Mouse (Mus musculus) liver, adult 2 months (tissue): ENCODE measurements around the gene Cacna1c. TPM values are rescaled to one million over a fixed set of nuclear protein-coding genes. Genes with fewer than 3 reads are reported as not detected.

Source experiments
- DNase-seq: peaks from one replicate; pipeline ENCODE4 v3.0.0-alpha.2; 2011; ENCODE audit warnings: low read depth, low spot score; ENCODE audit errors: extremely low read depth
- H3K27ac ChIP-seq: fragments of 200-500 bp; replicated peaks from 2 replicates; pipeline ENCODE4 v1.5.1; 2012; ENCODE audit warnings: low read depth, mild to moderate bottlenecking, control low read depth, inconsistent platforms, low read length; ENCODE audit not compliant: insufficient read depth
- H3K27me3 ChIP-seq: fragments of 200-500 bp; 2 replicates; pipeline ENCODE4 v1.6.1; 2012; ENCODE audit warnings: mild to moderate bottlenecking, moderate library complexity, low read length, inconsistent platforms; ENCODE audit not compliant: control insufficient read depth, insufficient read depth
- H3K36me3 ChIP-seq: fragments of 200-500 bp; 2 replicates; pipeline ENCODE4 v1.6.1; 2012; ENCODE audit warnings: low read length, inconsistent platforms; ENCODE audit not compliant: control insufficient read depth, insufficient read depth
- H3K4me1 ChIP-seq: fragments of 200-500 bp; 2 replicates; pipeline ENCODE4 v1.6.1; 2011; ENCODE audit warnings: low read length; ENCODE audit not compliant: control insufficient read depth, insufficient read depth
- H3K4me3 ChIP-seq: fragments of 200-500 bp; 2 replicates; pipeline ENCODE4 v1.5.1; 2011; ENCODE audit warnings: low read depth, mild to moderate bottlenecking, control low read depth, low read length, moderate library complexity; ENCODE audit not compliant: insufficient read depth
- H3K79me2 ChIP-seq: fragments of 200-500 bp; 2 replicates; pipeline ENCODE4 v1.6.1; 2012; ENCODE audit warnings: inconsistent platforms, mild to moderate bottlenecking, low read length, moderate library complexity; ENCODE audit not compliant: control insufficient read depth, insufficient read depth
- H3K9ac ChIP-seq: fragments of 200-500 bp; 2 replicates; pipeline ENCODE4 v1.6.1; 2012; ENCODE audit warnings: low read depth, mild to moderate bottlenecking, control low read depth, inconsistent platforms, low read length
- CTCF ChIP-seq: fragments of 200-500 bp; IDR thresholded peaks from 2 replicates; pipeline ENCODE4 v1.5.1; 2011; ENCODE audit warnings: low read depth, low read length, control low read depth
- POLR2A ChIP-seq: fragments of 200-500 bp; IDR thresholded peaks from 2 replicates; pipeline ENCODE4 v1.6.1; 2011; ENCODE audit warnings: low read length, control low read depth; ENCODE audit not compliant: insufficient read depth; ENCODE audit errors: extremely low read depth
- WGBS: fragments of 180-500 bp; shearing (Covaris S2); methylation state at CpG from one replicate; pipeline ENCODE4 v1.1.7; 2018; 5-methylcytosine and 5-hydroxymethylcytosine counted together
- polyA plus RNA-seq: library from polyadenylated mRNA; depleted of rRNA; stranded (reverse); fragments of >200 nt; gene quantifications from 2 replicates; pipeline ENCODE4 v1.2.3, GENCODE M21; 2012
- total RNA-seq: library from RNA; depleted of rRNA; stranded (reverse); fragments of >200 nt; gene quantifications from 2 replicates; pipeline ENCODE4 v1.2.3, GENCODE M21; 2014

The Cacna1c gene
- total and polyA plus RNA-seq, 2 experiments: 0.09 to 0.18 TPM

- Histone ChIP-seq H3K79me2 (no peaks in the 10 kb centered on the region), H3K4me1 (no peaks in the 10 kb centered on the region), H3K27ac (no peak overlapping the region), H3K9ac (no peak overlapping the region), H3K4me3 (no peak overlapping the region), H3K36me3 (no peaks in the 10 kb centered on the region), H3K27me3 (no peaks in the 10 kb centered on the region)
- no peak for DNase-seq
- 86% methylated on average over 13 of the region's 13 CpGs for WGBS
- TF ChIP-seq CTCF (no peak), POLR2A (no peak)
Observed at GRCm38 (mm10) chr6:118938386-118939096, 257.7 kb downstream of the Cacna1c start.

- TF ChIP-seq CTCF: no peak
- no peak for TF ChIP-seq POLR2A
- no peak for DNase-seq
- Histone ChIP-seq H3K27me3 (no peaks in the 10 kb centered on the region), H3K9ac (no peak overlapping the region), H3K79me2 (no peaks in the 10 kb centered on the region), H3K4me3 (no peak overlapping the region), H3K4me1 (no peaks in the 10 kb centered on the region), H3K36me3 (no peaks in the 10 kb centered on the region), H3K27ac (no peak overlapping the region)
- 92% methylated on average over 5 of the region's 5 CpGs for WGBS
Observed at GRCm38 (mm10) chr6:118937536-118937935, 258.7 kb downstream of the Cacna1c start.

GRCm38 (mm10) chr6:118935520-118936415, 260.4 kb downstream of the Cacna1c start:
- Histone ChIP-seq H3K9ac (no peak overlapping the region), H3K4me1 (no peaks in the 10 kb centered on the region), H3K27ac (no peak overlapping the region), H3K79me2 (no peaks in the 10 kb centered on the region), H3K4me3 (no peak overlapping the region), H3K36me3 (no peaks in the 10 kb centered on the region), H3K27me3 (no peaks in the 10 kb centered on the region)
- DNase-seq: no peak
- WGBS: 87% methylated on average over 9 of the region's 9 CpGs
- TF ChIP-seq POLR2A (no peak), CTCF (no peak)

- Histone ChIP-seq H3K4me3 (no peak overlapping the region), H3K36me3 (no peaks in the 10 kb centered on the region), H3K27me3 (no peaks in the 10 kb centered on the region), H3K79me2 (no peaks in the 10 kb centered on the region), H3K4me1 (no peaks in the 10 kb centered on the region), H3K27ac (no peak overlapping the region), H3K9ac (no peak overlapping the region)
- WGBS: 78% methylated on average over 9 of the region's 9 CpGs
- TF ChIP-seq POLR2A: no peak
- TF ChIP-seq CTCF: no peak
- no peak for DNase-seq
Observed at GRCm38 (mm10) chr6:118934243-118934902, 261.8 kb downstream of the Cacna1c start.

GRCm38 (mm10) chr6:118933017-118933594, 263.1 kb downstream of the Cacna1c start:
- 90% methylated on average over 9 of the region's 9 CpGs for WGBS
- Histone ChIP-seq H3K4me3 (no peak overlapping the region), H3K79me2 (no peaks in the 10 kb centered on the region), H3K27ac (no peak overlapping the region), H3K36me3 (no peaks in the 10 kb centered on the region), H3K27me3 (no peaks in the 10 kb centered on the region), H3K9ac (no peak overlapping the region), H3K4me1 (no peaks in the 10 kb centered on the region)
- DNase-seq: no peak
- TF ChIP-seq CTCF: no peak
- no peak for TF ChIP-seq POLR2A
